ENCODE assay signal across 7 mouse cellular contexts in genomic region chr9:109055271-109056030, GRCm38 (mm10). TPM values are rescaled to one million over a fixed set of nuclear protein-coding genes. Genes with fewer than 3 reads are reported as not detected.
DNase-seq lines count a peak whose midpoint lies in the region; ATAC-seq lines count a peak whose summit lies in the region.

No protein-coding gene starts in this region.

- DNase-seq in lung, postnatal 10 days = no peak
- peak; percentile 58 for DNase-seq in induced T-regulatory cell, adult 2 months (ENCODE audit: low read depth)
- DNase-seq in frontal cortex, postnatal 10 days (ENCODE audit: low spot score in 2 of 2) = no peak
- DNase-seq in retina, postnatal 1 day = no peak

- 90% methylated on average over 12 of the region's 12 CpGs for WGBS in lung, embryonic 15.5 days
- WGBS in embryonic facial prominence, embryonic 15.5 days = 87% methylated on average over 12 of the region's 12 CpGs
- WGBS in neural tube, embryonic 12.5 days = 93% methylated on average over 12 of the region's 12 CpGs

- H3K27me3 ChIP-seq in lung, embryonic 15.5 days = no peaks in the 10 kb centered on the region
- H3K27me3 ChIP-seq in embryonic facial prominence, embryonic 15.5 days = no peaks in the 10 kb centered on the region
- H3K27me3 ChIP-seq in neural tube, embryonic 12.5 days (replicated peaks) = no peaks in the 10 kb centered on the region

- peaks cover 33% of the 10 kb centered on the region for H3K36me3 ChIP-seq in lung, embryonic 15.5 days
- H3K36me3 ChIP-seq in embryonic facial prominence, embryonic 15.5 days = peaks cover 42% of the 10 kb centered on the region
- H3K36me3 ChIP-seq in neural tube, embryonic 12.5 days = peaks cover 36% of the 10 kb centered on the region

- peak overlapping the region; percentile 59 for H3K27ac ChIP-seq in lung, embryonic 15.5 days
- H3K27ac ChIP-seq in embryonic facial prominence, embryonic 15.5 days (replicated peaks) = peak overlapping the region; percentile 83
- H3K27ac ChIP-seq in neural tube, embryonic 12.5 days = no peak overlapping the region

- H3K4me2 ChIP-seq in lung, embryonic 15.5 days = peak overlapping the region; percentile 45
- H3K4me2 ChIP-seq in embryonic facial prominence, embryonic 15.5 days (replicated peaks) = peak overlapping the region; percentile 49
- peak overlapping the region; percentile 40 for H3K4me2 ChIP-seq in neural tube, embryonic 12.5 days (replicated peaks)

- peak overlapping the region; percentile 20 for H3K4me3 ChIP-seq in lung, embryonic 15.5 days
- peak overlapping the region; percentile 36 for H3K4me3 ChIP-seq in embryonic facial prominence, embryonic 15.5 days (replicated peaks)
- H3K4me3 ChIP-seq in neural tube, embryonic 12.5 days = 0 out of 2 replicates have a peak overlapping the region, but pooled peaks have one; percentile 15

- no peak overlapping the region for H3K9ac ChIP-seq in lung, embryonic 15.5 days
- peak overlapping the region; percentile 23; the same call in 1 of the 2 replicates for H3K9ac ChIP-seq in embryonic facial prominence, embryonic 15.5 days
- 0 out of 2 replicates have a peak overlapping the region, but pooled peaks have one; percentile 21 for H3K9ac ChIP-seq in neural tube, embryonic 12.5 days

- peaks cover 20% of the 10 kb centered on the region for H3K4me1 ChIP-seq in lung, embryonic 15.5 days
- H3K4me1 ChIP-seq in embryonic facial prominence, embryonic 15.5 days = peaks cover 51% of the 10 kb centered on the region
- peaks cover 25% of the 10 kb centered on the region for H3K4me1 ChIP-seq in neural tube, embryonic 12.5 days

- H3K9me3 ChIP-seq in lung, embryonic 15.5 days = no peaks in the 10 kb centered on the region
- no peaks in the 10 kb centered on the region for H3K9me3 ChIP-seq in embryonic facial prominence, embryonic 15.5 days (replicated peaks)
- no peaks in the 10 kb centered on the region for H3K9me3 ChIP-seq in neural tube, embryonic 12.5 days

- ATAC-seq in lung, embryonic 15.5 days (ENCODE audit: borderline replicate concordance, extremely low read depth, low FRiP score, low TSS enrichment) = no peak
- no peak for ATAC-seq in embryonic facial prominence, embryonic 15.5 days (ENCODE audit: insufficient number of reproducible peaks, low FRiP score, low TSS enrichment, low read depth)
- ATAC-seq in neural tube, embryonic 12.5 days (ENCODE audit: low FRiP score, low read depth) = no peak

RNA-seq across cellular contexts. Expression of gene Trex1, which starts 4.1 kb away (rescaled TPM):
- 12.7 and 14.0 TPM in 2 replicates for polyA plus RNA-seq in lung, embryonic 15.5 days (2015; fragmentation: Nextera tagmentation; extraction: Ambion mirVana)
- polyA plus RNA-seq in embryonic facial prominence, embryonic 15.5 days (2015; fragmentation: Nextera tagmentation; extraction: Ambion mirVana) = 21.0 and 22.5 TPM in 2 replicates
- polyA plus RNA-seq in neural tube, embryonic 12.5 days (2016; fragmentation: Nextera tagmentation; extraction: Ambion mirVana) = 8.9 and 10.6 TPM in 2 replicates

RNA-seq across cellular contexts. Expression of gene Shisa5, which starts 17.1 kb away (rescaled TPM):
- polyA plus RNA-seq in lung, embryonic 15.5 days (2015; fragmentation: Nextera tagmentation; extraction: Ambion mirVana) = 83.2 and 98.3 TPM in 2 replicates
- polyA plus RNA-seq in embryonic facial prominence, embryonic 15.5 days (2015; fragmentation: Nextera tagmentation; extraction: Ambion mirVana) = 106 and 116 TPM in 2 replicates
- 44.4 and 45.0 TPM in 2 replicates for polyA plus RNA-seq in neural tube, embryonic 12.5 days (2016; fragmentation: Nextera tagmentation; extraction: Ambion mirVana)

RNA-seq across cellular contexts. Expression of gene Atrip, which starts 18.5 kb away (rescaled TPM):
- 26.4 and 27.0 TPM in 2 replicates for polyA plus RNA-seq in lung, embryonic 15.5 days (2015; fragmentation: Nextera tagmentation; extraction: Ambion mirVana)
- 26.8 and 30.8 TPM in 2 replicates for polyA plus RNA-seq in embryonic facial prominence, embryonic 15.5 days (2015; fragmentation: Nextera tagmentation; extraction: Ambion mirVana)
- polyA plus RNA-seq in neural tube, embryonic 12.5 days (2016; fragmentation: Nextera tagmentation; extraction: Ambion mirVana) = 29.8 and 30.1 TPM in 2 replicates

RNA-seq across cellular contexts. Expression of gene Ccdc51, which starts 26.8 kb away (rescaled TPM):
- polyA plus RNA-seq in lung, embryonic 15.5 days (2015; fragmentation: Nextera tagmentation; extraction: Ambion mirVana) = 11.2 and 11.5 TPM in 2 replicates
- 13.7 and 16.6 TPM in 2 replicates for polyA plus RNA-seq in embryonic facial prominence, embryonic 15.5 days (2015; fragmentation: Nextera tagmentation; extraction: Ambion mirVana)
- polyA plus RNA-seq in neural tube, embryonic 12.5 days (2016; fragmentation: Nextera tagmentation; extraction: Ambion mirVana) = 14.5 and 15.0 TPM in 2 replicates

RNA-seq across cellular contexts. Expression of gene Tma7, which starts 26.9 kb away (rescaled TPM):
- polyA plus RNA-seq in lung, embryonic 15.5 days (2015; fragmentation: Nextera tagmentation; extraction: Ambion mirVana) = 519 and 556 TPM in 2 replicates
- polyA plus RNA-seq in embryonic facial prominence, embryonic 15.5 days (2015; fragmentation: Nextera tagmentation; extraction: Ambion mirVana) = 509 and 534 TPM in 2 replicates
- 739 and 773 TPM in 2 replicates for polyA plus RNA-seq in neural tube, embryonic 12.5 days (2016; fragmentation: Nextera tagmentation; extraction: Ambion mirVana)
